Mouse (Mus musculus) hindbrain, embryonic 16.5 days (tissue): ENCODE results near the gene Lrp2bp. TPM values are rescaled to one million over a fixed set of nuclear protein-coding genes. Genes with fewer than 3 reads are reported as not detected.

Experiments
- ATAC-seq: fragments of 200-750 bp; cut with Nextera tagmentation; 2 replicates; pipeline ENCODE4 v1.8.0; 2017; ENCODE audit warnings: moderate TSS enrichment, moderate library complexity
- H3K27ac ChIP-seq: fragments of 300-500 bp; sonication (generic); 2 replicates; pipeline ENCODE4 v1.5.1; 2014; ENCODE audit warnings: low read depth, mild to moderate bottlenecking, control low read depth, low read length, moderate library complexity
- H3K27me3 ChIP-seq: fragments of 300-500 bp; sonication (generic); replicated peaks from 2 replicates; pipeline ENCODE4 v1.6.1; 2014; ENCODE audit warnings: low read length; ENCODE audit not compliant: control insufficient read depth, insufficient read depth
- H3K36me3 ChIP-seq: fragments of 300-500 bp; sonication (generic); 2 replicates; pipeline ENCODE4 v1.6.1; 2014; ENCODE audit warnings: mild to moderate bottlenecking, low read length, moderate library complexity, mixed read lengths; ENCODE audit not compliant: control insufficient read depth, insufficient read depth
- H3K4me1 ChIP-seq: fragments of 300-500 bp; sonication (generic); 2 replicates; pipeline ENCODE4 v1.6.1; 2014; ENCODE audit warnings: low read depth, low read length; ENCODE audit not compliant: control insufficient read depth, insufficient read depth
- H3K4me2 ChIP-seq: fragments of 300-500 bp; sonication (generic); 2 replicates; pipeline ENCODE4 v1.6.1; 2014; ENCODE audit warnings: mild to moderate bottlenecking, low read length, control low read depth, moderate library complexity
- H3K4me3 ChIP-seq: fragments of 300-500 bp; sonication (generic); 2 replicates; pipeline ENCODE4 v1.5.1; 2014; ENCODE audit warnings: mild to moderate bottlenecking, low read length, control low read depth, moderate library complexity
- H3K9ac ChIP-seq: fragments of 300-500 bp; sonication (generic); 2 replicates; pipeline ENCODE4 v1.6.1; 2014; ENCODE audit warnings: low read depth, mild to moderate bottlenecking, control low read depth, low read length, moderate library complexity
- H3K9me3 ChIP-seq: fragments of 300-500 bp; sonication (generic); 2 replicates; pipeline ENCODE4 v1.6.1; 2014; ENCODE audit warnings: mild to moderate bottlenecking, low read length, moderate library complexity; ENCODE audit not compliant: control insufficient read depth
- WGBS: fragments of 180-500 bp; shearing (Covaris S2); extraction: QIAGEN DNeasy Blood & Tissue Kit; methylation state at CpG from one replicate; pipeline ENCODE4 v1.1.7; 2014; 5-methylcytosine and 5-hydroxymethylcytosine counted together
- polyA plus RNA-seq: library from polyadenylated mRNA; unstranded; fragments of >200 nt; fragmentation: Nextera tagmentation; extraction: Ambion mirVana; gene quantifications from 2 replicates; pipeline ENCODE4 v1.2.1, GENCODE M21; 2015

The Lrp2bp gene
- polyA plus RNA-seq, 1 experiment from 2014 or later, result 0.84 TPM

DNA sequence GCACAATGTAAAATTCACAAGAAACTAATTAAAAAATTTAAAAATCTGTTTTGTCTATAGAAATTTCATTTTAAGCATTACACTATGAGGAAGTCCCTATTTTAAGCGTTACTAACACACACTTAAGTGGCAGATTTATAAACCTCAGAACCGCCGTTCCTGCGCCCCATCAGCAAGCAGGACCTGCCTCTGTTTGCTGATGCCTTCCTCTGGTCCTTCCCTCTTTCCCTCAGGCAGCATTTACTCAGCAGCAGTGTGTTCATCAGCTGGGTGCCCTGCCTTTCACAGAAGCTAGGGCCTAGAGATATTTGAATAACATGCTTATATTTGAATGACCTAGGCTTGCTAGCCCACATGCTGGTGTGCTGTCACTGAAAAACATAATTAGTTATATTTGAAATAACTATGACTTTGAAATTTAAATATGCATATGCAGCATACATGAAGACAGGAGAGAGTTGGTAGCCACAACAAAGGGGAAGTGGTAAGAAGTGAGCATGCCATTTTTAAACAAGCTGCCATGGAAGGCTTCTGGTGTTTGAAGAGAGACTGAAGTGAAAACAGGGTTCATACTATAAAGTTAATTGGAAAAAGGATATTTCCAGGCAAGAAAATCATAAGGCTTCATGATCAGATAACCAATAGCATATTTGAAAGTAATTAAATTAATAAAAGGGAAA, 8.3 kb upstream of the Lrp2bp start:
- no peaks in the 10 kb centered on the region for H3K4me1 ChIP-seq
- H3K9ac ChIP-seq, result no peak overlapping the region
- H3K27me3 ChIP-seq, result no peaks in the 10 kb centered on the region
- no peak overlapping the region for H3K27ac ChIP-seq
- no peaks in the 10 kb centered on the region for H3K9me3 ChIP-seq
- H3K4me3 ChIP-seq, result no peak overlapping the region
- ATAC-seq, result no peak
- H3K36me3 ChIP-seq, result peaks cover 9% of the 10 kb centered on the region
- no peak overlapping the region for H3K4me2 ChIP-seq
- WGBS, result 84% methylated on average over 4 of the region's 4 CpGs

- WGBS, result 99% methylated on average over 2 of the region's 2 CpGs
- ATAC-seq, result no peak
- H3K9me3 ChIP-seq, result no peaks in the 10 kb centered on the region
- no peaks in the 10 kb centered on the region for H3K27me3 ChIP-seq
- no peak overlapping the region for H3K27ac ChIP-seq
- H3K9ac ChIP-seq, result no peak overlapping the region
- H3K4me1 ChIP-seq, result peaks cover 5% of the 10 kb centered on the region; the same call in 1 of the 2 replicates
- no peak overlapping the region for H3K4me3 ChIP-seq
- no peak overlapping the region for H3K4me2 ChIP-seq
- H3K36me3 ChIP-seq, result peaks cover 13% of the 10 kb centered on the region
Measured at GRCm38 (mm10) chr8:45994111-45994510, 5.0 kb upstream of the Lrp2bp start.

DNA sequence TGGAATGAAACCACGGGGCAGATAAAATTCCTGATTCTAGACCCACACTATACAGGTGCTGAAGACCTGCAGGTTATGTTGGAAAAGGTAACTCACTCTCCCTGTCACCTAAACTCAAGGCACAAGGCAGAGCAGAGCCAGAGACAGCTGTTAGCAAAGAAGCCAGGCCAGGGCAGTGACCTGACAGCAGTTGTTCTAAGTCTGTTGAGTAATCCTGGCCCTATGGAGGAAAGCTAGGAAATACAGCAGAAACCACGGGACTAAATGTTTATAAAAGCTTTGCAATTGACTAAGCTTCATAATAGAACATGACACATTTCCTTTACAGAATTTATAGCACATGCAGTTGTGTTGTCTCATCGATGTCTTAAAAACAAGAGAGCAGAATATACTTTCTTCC, 3.5 kb upstream of the Lrp2bp start:
- no peaks in the 10 kb centered on the region for H3K9me3 ChIP-seq
- H3K9ac ChIP-seq, result no peak overlapping the region
- WGBS, result 91% methylated on average over 3 of the region's 3 CpGs
- no peak overlapping the region for H3K4me3 ChIP-seq
- H3K27me3 ChIP-seq, result no peaks in the 10 kb centered on the region
- peaks cover 5% of the 10 kb centered on the region; the same call in 1 of the 2 replicates for H3K4me1 ChIP-seq
- no peak overlapping the region for H3K27ac ChIP-seq
- H3K4me2 ChIP-seq, result no peak overlapping the region
- H3K36me3 ChIP-seq, result peaks cover 13% of the 10 kb centered on the region
- no peak for ATAC-seq

- no peak overlapping the region for H3K4me3 ChIP-seq
- no peaks in the 10 kb centered on the region for H3K27me3 ChIP-seq
- no peak for ATAC-seq
- H3K4me2 ChIP-seq, result peak overlapping the region; percentile 39
- no peak overlapping the region for H3K27ac ChIP-seq
- H3K9ac ChIP-seq, result no peak overlapping the region
- H3K4me1 ChIP-seq, result peaks cover 5% of the 10 kb centered on the region; the same call in 1 of the 2 replicates
- WGBS, result 89% methylated on average over 2 of the region's 2 CpGs
- no peaks in the 10 kb centered on the region for H3K9me3 ChIP-seq
- peaks cover 13% of the 10 kb centered on the region for H3K36me3 ChIP-seq
Measured at GRCm38 (mm10) chr8:45998228-45998627, 875 bp upstream of the Lrp2bp start.

DNA sequence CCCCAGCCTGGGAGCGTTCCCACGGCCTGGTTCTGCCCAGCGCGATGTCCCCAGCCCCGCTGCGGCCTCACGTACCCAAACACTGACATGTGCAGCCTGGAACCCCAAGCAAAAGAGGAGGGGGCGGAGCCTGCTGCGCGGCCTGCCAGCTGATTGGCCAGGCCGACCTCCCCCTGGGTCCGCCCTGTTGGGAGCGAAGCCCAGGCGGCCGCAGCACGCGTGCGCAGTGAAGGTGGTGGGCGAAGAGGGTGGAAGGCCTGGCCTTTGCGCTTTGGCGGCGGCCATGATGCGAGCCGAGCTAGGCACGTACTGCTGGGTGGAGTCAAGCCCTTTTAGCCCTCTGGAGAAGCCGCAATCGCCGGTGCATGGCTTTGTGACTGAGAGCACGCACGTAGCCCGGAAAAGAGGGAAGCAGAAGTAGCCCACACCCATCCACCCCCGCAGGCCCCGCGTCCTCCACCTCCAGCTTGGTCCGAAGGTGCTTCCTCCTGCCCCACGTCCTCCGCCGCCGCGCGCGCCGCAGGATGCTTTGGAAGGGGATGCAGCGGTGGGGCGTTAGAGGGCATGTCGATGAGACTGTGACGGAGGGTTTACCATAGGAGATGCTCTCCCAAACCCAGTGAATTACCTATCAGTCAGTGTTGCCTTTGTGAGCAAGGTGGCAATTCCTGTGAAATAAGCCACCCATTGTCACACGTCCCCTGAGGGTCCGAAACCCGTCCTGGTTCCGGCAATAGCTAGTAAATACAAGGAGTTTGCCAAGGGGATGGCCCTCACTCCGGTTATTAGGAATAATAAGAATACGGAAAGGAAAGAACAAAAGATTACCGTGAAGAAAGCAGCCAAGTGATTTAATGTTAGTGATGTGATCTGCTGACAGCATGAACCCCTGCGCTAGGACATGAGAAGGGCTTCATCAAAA, 942 bp downstream of the Lrp2bp start:
- Histone ChIP-seq H3K4me2 (peak overlapping the region; percentile 81), H3K27ac (peak overlapping the region; percentile 96), H3K4me3 (peak overlapping the region; percentile 52), H3K4me1 (peaks cover 5% of the 10 kb centered on the region; the same call in 1 of the 2 replicates), H3K27me3 (no peaks in the 10 kb centered on the region), H3K36me3 (peaks cover 13% of the 10 kb centered on the region), H3K9ac (peak overlapping the region; percentile 76), H3K9me3 (no peaks in the 10 kb centered on the region)
- ATAC-seq, result peak; percentile 100
- WGBS, result 3% methylated on average over 49 of the region's 55 CpGs

DNA sequence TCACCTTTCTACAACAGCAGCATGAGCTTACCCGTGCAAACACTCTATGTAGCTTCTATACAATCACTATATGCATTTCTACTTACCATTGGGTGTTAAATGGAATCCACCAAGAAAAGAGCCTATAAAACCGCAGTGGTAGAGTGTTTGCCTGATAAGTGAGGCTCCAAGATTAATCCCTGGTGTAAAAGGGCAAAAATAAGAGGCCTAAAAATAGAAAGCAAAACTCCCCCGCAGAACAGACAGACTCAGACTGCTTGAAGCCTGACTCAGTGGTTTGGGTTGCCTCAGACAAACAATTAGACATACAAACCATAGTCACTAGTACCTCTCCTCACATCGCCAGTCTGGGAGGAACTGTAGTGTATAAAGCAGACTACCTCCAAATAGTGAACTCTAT, 6.5 kb downstream of the Lrp2bp start, which contains the start of gene Ankrd37:
Ankrd37 (minus strand) TSS at position 112 of the 400 bp plus-strand sequence.
- Histone ChIP-seq H3K4me1 (peaks cover under 1% of the 10 kb centered on the region), H3K4me3 (no peak within 1 kb of the TSS), H3K9me3 (no peaks in the 10 kb centered on the region), H3K4me2 (no peak within 1 kb of the TSS), H3K36me3 (no peaks in the 10 kb centered on the region), H3K9ac (no peak within 1 kb of the TSS), H3K27me3 (no peaks in the 10 kb centered on the region), H3K27ac (no peak within 1 kb of the TSS)
- 78% methylated on average over 4 of the region's 4 CpGs for WGBS
- no peak for ATAC-seq

DNA sequence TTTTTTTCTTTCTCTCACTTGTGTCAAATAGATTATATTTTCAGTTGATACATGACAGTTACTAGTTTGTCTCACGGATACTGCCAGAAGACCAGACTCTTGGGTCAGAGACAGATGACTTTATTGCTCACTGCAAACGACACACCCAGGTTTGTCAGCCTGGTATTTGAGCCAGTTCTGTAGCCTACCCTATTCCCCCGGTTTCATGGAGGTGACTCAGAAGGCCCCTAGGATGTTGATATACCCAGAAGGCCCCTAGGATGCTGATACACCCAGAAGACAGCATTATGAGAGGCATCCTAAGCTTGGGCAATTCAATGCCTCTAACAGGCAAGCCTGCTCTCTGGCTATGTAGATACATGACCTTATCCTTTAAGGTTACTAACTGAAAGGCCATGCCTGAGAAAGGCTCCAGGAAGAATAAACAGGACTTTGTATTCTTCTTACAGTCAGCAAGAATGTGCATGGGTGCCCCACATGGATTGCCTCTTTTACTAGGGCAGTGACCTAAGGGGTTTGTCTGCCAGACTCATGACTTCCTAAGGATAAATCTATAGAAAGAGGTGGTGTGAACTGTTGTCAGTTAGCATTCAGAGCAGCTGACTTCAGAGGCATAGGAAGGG, 8.1 kb downstream of the Lrp2bp start:
- H3K36me3 ChIP-seq, result no peaks in the 10 kb centered on the region
- no peaks in the 10 kb centered on the region for H3K27me3 ChIP-seq
- no peaks in the 10 kb centered on the region for H3K9me3 ChIP-seq
- peaks cover 4% of the 10 kb centered on the region for H3K4me1 ChIP-seq
- H3K9ac ChIP-seq, result no peak overlapping the region
- no peak overlapping the region for H3K4me3 ChIP-seq
- H3K27ac ChIP-seq, result no peak overlapping the region
- H3K4me2 ChIP-seq, result no peak overlapping the region
- no peak for ATAC-seq
- 75% methylated on average over 3 of the region's 3 CpGs for WGBS

DNA sequence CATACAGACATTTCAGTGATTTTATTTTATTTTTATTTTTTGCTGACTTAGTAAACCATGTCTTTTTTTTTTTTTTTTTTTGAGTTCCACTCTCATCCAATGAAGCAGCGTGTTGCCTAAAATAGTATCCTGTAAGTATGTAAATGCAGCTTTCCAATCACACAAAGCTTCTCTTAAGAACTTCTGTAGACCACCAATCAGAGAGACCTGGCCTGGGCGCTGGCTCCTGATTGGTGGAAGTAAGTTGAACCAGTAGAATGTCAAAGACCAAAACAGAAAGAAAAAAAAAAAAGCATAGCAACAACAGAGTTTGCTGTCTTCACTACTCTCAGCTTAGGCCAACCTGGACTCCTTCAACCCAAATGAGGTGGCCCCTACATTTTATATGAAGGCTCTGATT, 11.2 kb downstream of the Lrp2bp start:
- peak overlapping the region; percentile 50 for H3K4me2 ChIP-seq
- 58% methylated on average over 2 of the region's 2 CpGs for WGBS
- H3K4me1 ChIP-seq, result peaks cover 4% of the 10 kb centered on the region
- no peak overlapping the region for H3K4me3 ChIP-seq
- no peaks in the 10 kb centered on the region for H3K27me3 ChIP-seq
- peak; percentile 6; the same call in 1 of the 2 replicates for ATAC-seq
- H3K36me3 ChIP-seq, result no peaks in the 10 kb centered on the region
- H3K27ac ChIP-seq, result no peak overlapping the region
- H3K9ac ChIP-seq, result no peak overlapping the region
- H3K9me3 ChIP-seq, result no peaks in the 10 kb centered on the region
